Mouse (Mus musculus): ENCODE measurements around the gene Crtap.

Gene Crtap

DNA sequence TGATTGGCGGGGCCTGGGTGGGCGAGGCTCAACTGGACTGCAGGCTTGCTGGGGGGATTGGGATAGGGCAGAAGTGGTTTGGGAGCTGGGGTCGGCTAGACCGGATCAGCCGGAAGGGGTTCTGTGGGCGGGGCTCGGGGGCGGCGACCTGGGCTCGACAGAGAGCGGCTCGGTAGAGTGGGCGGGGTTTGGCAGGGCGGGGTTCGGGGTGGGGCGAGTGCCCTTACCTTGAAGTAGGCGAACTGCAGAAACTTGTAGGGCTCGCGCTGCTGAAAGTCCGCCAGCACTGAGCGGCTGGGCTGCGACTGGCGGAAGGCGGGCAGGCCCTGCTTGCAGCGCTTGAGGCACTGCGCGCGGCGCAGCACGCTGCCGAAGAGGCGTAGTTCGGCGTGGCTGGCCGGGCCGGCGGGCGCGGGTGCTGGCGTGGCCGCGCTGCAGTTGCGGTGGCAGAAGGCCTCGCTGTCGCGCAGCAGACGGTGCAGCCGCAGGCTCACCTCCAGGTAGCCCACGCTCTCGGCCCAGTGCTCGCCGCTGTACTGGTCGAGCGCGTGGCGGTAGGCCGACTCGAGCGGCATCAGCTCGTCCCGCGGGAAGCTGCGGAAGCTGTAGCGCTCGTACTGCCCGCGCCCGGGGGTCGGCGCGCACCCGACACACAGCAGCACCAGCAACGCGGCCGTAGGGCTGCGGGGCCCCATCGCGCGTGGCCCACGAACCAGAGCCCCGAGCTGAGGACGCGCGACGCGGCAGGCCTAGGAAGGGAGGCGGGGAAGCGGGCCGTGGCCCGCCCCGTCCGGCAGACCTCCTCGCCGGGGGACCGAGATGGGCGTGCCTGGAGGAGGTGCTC lies at the start of gene Crtap:
Gene Crtap (minus strand): TSS at position 771 of the 844 bp plus-strand sequence.
- peak; percentile 43 for DNase-seq

DNA sequence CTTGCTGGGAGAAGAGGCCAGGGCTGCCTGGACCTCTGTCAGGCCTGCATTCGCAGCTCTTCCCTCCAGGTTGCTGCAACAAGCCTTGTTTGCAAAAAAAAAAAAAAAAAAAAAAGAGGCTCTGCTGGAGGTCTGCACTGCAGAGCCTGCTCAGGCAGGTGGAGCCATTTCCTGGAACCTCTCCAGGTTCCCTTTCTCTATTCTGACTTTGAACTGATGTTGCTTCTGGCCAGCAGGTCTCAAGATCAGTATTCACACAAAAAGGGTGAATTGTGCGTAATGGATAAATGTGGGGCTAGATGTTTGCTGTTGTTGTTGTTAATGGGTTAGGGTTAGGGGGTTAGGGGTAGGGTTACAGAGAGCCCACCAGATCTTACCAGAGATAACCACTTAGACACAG lies 45.2 kb upstream of the Crtap start:
- DNase-seq: no peak

DNA sequence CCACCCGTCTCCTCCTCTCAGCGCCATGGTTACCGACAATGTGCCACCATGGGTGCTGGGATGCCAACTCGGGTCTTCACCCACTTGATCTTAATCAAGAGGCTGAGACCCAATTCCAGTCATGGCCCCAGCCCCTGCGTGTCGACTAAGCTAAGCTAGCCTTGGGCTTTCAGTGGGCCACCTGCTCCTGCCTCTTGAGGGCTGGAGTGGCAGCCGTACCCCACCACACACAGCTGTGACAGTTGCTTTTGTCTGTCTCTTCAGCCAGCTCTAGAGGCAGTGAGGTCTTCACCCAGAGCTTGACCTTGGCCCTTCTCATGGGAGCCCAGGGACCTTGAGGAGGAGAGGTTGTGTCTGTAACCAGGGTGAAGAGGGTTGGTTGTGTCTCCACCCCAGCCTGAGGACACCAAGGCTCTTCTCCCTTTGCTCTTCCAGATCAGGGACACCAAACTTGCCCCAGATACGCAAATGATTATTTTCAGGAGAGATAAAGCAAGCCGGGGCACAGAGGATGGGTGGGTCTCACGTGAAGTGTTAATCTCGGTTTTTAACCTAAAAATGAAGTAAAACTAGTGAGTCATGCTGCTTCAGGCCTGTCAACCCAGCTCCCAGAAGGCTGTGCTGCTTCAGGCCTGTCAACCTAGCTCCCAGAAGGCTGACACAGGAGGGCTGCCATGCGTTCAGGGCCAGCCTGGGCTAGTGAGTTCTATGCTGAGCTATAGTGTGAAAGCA lies 37.8 kb upstream of the Crtap start:
- no peak for DNase-seq

DNA sequence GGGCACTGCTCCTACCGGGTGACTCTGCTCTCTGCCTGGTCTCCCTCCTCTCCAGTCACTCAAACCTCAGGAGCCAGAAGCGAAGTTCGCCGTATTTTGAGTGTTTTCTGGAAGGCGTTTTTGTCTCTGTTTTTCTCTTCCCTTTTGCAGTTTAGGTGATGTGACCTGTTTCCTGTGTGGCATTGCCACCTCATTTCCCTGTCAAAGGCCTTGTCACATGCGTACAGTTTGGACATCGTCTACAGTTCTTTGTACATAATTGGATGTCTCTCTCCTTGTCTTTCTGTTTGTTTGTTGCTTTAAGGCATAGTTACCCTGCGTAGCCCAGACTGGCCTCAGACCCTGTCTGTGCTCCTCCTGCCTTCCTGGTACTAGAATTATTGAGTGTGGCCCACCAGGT lies 37.0 kb upstream of the Crtap start:
- DNase-seq: no peak

DNA sequence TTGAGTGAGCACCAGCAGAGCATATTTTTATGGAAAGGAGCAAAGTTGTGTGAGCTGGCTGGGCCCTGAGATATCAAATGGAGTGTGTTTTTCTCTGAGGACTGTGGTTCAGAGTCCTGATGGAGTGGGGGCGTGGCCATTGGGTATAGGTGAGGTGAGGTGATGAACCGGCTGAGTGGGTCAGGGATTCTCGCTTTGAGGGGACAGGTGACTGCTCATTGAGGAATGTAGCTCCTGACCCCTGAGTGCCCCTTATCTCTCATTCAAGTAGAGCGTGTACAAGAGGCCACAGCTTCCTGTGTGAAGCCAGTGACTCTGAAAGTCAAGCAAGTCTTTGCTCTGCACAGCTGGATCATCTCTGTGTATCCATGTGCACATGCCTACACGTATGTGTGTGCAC lies 35.7 kb upstream of the Crtap start:
- no peak for DNase-seq

DNA sequence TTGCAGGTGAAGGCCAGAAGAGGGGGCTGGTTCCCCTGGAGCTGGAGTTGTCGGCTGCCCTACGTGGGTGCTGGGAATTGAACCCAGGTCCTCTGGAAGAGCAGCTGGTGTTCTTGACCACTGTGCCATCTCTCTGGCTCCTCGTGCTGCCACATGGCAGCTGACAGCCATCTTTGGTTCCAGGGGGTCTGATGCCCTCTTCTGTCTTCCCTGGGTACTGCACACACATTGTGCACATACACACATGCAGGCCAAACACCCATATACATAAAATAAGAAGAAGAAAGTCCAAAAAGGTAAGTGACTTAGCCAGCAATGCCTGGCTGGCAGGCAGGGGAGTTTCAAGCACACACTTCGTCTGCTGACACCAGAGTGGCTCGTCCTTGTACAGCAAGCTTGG lies 35.1 kb upstream of the Crtap start:
- no peak for DNase-seq

DNA sequence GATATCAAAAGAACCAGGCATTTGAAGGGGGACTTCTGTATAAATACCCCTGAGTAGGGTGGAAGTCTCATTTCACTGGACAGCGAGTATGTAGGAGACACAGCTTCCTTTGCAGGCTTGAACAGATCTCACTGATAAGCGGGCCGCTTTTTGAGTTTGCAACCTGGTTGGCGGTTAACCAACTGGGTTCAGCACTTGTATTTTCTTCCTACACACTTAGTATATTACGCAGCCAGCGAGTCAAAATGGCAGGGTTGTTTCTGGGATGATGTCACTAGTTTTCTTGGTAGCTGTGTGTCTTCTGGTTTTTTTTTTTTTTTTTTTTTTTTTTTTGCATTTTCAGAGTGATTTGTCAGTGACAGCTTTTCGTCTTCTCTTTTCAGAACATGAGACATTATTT lies 31.3 kb upstream of the Crtap start:
- DNase-seq: no peak

DNA sequence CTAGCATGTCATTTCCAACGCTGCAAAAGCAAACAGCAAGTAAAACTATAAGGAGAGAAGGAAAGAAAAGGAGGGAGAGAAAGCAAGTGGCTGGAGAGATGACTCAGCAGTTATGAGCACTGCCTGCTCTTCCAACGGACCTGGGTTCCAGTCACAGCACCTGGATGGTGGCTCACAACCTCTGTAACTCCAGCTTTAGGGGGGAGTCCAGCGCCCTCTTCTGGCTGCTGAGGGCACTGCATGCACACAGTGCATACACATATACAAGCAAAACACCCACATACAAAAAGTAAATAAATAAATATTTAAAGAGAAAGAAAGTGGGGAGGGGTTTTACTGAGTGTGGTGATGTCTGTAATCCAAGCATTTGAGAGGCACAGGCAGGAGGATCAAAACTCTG lies 30.6 kb upstream of the Crtap start:
- no peak for DNase-seq

DNA sequence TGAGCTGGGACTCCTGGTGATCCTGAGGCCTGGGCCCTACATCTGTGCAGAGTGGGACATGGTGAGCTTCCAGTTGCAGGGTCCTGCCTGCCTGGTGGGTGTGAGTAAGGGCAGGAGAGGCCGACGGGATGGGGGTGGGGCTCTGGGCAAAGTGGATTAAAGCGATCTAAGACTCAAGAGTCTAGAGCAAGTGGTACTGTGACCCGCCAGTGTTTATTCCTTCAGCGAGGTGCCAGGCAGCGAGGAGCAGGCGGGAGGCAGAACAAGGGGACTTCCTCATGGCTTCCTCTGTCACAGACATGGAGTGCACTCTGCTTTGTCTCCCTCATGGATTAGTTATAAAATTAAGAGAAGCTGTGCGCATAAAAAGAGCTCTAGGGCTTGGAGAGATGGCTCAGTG lies 30.0 kb upstream of the Crtap start:
- DNase-seq: no peak

DNA sequence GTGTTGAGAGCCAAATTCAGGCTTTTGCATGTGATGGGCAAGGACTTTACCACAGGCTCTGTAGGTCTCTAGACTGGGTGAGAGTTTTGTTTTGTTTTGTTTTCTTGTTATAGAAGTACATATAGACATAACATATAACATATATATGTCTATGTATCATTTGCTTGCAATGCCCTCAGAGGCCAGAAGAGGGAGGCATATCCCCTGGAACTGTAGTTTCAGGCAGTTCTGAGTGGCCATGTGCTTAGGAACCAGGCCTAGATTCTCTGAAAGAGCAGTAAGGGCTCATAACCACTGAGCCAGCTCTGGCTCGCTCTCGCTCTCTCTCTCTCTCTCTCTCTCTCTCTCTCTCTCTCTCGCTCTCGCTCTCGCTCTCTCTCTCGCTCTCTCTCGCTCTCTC lies 27.7 kb upstream of the Crtap start:
- no peak for DNase-seq

DNA sequence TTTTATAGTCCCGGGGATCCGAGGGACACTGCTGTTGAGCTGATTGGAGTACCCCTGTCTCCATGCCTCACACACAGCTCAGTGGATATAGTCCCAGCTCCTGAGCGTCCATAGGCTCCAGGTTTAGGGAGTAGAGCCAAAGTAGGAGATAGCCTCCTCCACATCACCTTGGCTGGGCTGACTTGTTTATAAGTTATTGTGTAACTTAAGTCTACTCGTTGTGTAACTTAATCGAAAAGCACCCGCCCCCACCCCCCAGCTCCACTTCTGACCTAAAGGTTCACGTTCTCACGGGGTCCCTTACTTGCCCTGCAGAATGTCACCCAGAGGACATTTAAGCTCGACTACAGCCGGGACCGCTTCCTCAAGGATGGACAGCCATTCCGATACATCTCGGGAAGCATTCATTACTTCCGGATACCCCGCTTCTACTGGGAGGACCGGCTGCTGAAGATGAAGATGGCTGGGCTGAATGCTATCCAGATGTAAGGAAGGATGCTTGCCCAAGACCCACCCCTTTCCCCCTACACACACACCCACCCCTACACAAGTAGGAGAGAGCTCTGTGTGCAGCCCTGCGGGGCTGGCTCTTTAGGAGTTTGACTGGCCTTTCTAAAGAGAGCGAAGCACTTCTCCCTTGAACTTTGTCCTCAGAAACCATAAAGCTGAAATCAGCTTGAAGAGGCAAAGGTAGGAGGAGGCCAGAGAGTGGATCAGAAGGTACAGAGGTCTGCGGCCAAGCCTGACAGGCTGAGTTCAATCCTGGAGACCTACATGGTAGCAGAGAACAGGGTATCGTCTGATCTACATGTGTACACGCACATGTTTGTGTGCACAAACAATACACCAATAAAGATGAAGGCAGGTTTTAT lies 26.4 kb upstream of the Crtap start:
- no peak for DNase-seq

DNA sequence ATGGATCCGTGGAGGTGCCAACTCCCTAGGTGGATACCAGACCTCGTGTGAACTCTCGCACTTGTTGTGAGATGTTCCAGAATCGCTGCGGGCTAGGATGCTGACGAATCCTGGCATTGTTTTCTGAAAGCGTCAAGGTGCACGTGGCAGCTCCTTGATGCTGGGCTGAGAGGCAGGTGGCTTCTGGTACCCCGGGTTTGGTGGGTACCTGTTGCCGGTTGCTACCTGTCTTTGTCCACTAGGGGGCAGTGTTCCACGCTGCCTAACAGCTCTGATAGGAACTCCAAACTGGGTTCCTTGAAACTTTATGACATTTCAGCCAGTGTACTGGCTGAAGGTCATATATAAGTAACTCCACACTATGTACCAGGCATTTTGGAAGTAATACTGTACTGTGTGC lies 25.2 kb upstream of the Crtap start:
- DNase-seq: peak; percentile 35

DNA sequence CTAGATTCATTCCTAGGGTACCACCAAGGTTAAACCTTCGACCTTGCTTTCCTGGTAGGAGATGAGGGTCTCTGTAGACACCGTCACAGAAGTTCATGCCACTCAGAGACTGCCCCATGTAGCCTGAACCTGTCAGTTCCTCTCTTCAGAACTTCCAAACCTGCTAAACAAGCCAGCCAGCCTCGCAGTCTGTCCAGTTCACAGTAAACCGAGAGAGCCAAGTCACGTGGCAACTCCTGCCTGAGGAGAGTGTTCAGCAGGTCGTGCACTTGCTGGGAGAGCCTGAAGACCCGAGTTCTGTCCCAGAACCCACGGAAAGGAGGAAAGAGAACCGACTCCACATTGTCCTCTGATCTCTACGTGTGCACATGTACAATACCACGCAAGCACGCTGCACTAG lies 23.4 kb upstream of the Crtap start:
- DNase-seq: no peak

DNA sequence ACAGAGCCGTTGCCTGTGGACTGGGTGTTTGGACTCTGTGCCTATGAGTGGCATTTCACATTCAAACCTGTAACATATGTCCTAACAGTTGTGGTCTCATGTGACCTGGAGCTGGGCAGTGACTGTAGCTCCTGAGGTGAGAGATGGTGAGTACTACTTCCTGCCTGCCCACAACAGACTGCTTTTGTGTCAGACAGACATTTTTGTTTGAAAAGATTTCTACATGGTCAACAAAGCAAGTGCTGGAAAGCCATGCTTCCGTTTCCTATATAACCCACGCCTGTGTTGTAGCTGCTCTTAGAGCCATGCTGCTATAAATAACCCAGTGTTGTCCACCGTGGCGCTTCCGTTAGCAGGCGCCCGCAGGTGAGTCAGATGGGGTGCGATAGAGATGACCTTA lies 21.9 kb upstream of the Crtap start:
- DNase-seq: no peak

DNA sequence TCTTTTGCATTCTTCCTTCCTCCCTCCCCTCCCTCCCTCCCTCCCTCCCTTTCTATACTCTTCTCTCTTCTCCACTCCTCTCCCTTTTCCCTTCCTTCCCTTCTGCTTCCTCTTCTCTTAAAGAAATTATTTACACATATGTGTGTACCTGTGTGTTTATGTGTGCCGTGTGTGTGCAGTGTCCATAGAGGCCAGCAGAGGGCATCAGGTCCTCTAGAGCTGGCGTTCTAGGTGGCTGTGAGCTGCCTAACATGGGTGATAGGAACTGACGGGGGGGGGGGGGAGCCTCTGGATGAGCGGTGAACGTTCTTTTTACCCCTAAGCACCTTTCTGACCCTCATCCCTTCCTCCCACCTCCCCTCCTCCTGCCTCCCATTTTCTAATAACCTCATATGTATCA lies 20.8 kb upstream of the Crtap start:
- no peak for DNase-seq

DNA sequence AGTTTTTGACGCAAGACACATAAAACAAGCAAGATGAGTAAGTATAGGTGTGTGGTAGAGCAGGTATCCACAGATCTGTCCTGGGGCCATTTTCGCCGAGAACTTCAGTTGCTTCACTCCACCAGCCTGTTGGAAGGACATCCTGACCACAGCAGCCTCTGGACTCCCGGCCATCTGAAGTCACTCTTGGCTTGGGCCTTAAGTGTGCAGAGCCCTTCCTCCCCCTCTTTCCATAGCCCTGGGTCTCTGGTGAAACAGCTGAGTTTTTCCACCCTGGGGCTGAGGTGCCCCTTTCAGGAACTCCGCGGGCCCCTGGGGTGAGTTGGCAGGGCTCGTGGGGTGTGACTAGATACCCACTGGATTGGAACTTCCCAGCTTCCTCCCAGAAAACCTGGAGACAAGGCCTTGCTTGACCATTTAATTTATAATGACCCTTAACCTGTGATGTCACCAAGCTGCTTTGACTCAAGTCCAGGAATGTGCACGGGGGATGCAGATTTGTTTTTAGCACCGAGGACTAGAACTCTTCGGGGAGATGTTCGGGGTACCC lies 19.9 kb upstream of the Crtap start:
- DNase-seq: no peak

DNA sequence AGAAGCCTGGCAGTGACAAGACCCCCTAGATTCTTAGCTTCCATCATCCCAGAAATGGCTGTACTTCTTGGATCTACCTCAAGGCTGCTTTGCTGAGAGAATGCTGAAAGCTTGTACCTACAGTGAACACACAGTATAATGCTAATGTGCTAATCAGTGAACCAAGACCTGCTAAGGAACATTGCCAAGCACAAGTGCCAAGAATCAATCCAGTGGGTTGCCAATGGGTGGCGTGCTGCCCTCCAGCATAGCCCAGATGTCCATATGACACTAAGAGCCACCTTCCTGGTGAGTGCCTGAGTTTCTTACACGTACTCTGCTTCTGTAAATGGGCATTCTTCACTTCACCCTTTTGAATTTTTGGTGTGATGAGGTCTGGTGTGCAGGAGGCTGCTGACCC lies 17.2 kb upstream of the Crtap start:
- no peak for DNase-seq

DNA sequence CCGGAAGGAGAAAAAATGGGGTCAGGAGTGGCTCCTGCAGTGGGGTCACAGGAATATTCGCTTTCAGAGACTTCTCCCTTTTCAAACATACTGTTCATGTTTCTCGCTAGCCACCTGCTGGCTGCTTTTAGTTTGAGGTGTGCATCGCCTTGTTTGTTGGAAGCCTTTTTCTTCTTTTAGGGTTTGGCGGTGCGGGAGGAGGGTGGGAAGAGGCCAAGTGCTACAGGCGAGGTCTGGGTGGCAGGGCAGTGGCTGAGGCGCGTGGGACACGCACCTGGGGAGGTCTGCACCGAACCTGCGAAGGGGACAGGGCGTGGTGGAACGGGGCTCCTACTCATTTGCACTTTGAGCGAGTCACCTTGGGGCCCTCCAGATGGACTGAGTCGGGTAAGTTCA lies 11.2 kb upstream of the Crtap start:
- DNase-seq: no peak

DNA sequence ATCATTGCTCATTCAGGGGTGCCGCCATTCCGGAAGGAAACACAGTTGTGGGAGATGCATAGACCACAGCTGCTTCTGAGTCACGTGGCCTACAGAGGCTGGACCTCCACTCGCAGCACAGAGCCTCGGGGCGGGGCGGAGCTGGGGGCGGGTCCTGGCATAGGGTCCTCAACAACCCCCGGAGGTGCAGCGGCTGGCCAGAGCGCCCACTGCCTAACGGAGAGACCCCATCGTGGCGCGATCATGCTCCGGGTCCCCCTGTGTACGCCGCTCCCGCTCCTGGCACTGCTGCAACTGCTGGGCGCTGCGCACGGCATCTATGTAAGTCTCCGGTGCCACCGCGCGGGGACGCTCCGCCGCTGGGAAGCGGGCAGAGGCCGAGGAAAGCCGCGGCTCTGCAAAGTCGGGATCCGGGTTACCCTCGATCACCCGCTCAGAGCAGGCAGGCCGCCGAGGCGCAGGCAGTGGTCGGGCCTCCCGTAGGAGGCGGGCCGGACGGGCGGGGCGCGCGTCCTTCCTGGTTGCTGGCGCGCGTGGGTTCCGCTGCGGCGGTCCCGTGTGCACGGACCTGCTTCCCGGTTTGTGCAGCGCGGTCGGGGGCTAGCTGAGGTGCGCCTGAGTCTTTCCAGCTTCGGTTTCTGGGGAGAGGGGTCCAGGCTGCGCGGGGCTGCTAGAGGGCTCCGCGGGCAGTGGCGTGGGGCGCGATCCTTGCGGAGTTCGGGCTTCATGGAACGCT lies 10.6 kb upstream of the Crtap start, which contains the start of the genes Glb1 and Tmppe:
Gene Glb1 (plus strand): TSS at position 128 of the 736 bp plus-strand sequence.
Gene Tmppe (plus strand): TSS at position 157 of the 736 bp plus-strand sequence.
- DNase-seq: peak; percentile 82

DNA sequence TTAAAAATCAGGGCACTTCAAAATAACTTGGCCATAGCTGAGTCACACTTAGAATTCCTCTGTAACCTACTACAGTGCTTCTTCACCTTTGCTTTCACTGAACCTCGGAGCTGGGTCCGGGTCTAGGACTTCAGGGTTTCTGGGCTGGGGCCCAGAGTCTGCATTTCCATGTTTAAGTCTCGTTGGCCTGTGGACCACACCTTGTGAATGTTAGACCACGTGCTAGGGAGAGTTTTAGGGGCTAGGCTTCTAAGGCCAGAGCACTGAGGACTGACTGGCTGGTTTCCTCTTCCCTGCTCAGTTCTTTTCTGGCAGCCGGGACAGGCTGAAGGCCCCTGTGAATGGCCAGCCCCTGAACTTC lies 10.1 kb upstream of the Crtap start:
- no peak for DNase-seq

DNA sequence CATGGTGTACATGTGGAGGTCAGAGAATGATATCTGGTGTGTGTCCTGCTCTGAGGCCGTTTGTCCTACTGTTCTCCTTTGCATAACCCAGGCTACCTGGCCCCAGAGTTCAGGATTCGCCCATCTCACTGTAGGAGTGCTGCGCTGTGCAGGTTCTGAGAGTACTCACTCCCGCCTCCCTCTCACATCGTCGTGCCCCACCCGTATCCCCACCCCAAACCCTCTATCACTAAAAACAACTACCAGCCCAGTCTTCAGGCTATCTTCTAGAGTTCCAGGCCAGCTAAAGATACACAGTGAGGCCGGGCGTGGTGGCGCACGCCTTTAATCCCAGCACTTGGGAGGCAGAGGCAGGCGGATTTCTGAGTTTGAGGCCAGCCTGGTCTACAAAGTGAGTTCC lies 9.2 kb upstream of the Crtap start:
- DNase-seq: no peak

DNA sequence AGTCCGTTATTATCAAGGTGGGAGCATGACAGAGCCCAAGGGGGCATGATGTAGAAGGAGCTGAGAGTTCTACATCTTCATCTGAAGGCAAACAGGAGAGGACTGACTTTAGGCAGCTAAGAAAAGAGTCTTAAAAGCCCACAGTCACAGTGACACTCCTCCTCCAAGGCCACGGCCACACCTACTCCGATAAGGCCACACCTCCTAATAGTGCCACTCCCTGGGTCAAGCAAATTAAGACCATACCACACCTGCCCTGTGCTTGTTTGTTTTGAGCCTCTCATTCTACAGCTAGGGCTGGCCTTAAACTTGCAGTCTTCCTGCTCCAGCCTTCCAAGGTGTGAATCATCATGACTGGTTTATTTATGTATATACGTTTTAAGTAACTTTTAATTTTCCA lies 4.8 kb upstream of the Crtap start:
- no peak for DNase-seq

All from right cerebral cortex, adult 18-20 months (tissue).